Mouse (Mus musculus): ENCODE data around the gene Ttll7. TPM values are rescaled to one million over a fixed set of nuclear protein-coding genes. Genes with fewer than 3 reads are reported as not detected.

Gene Ttll7
- polyA plus RNA-seq, 1 experiment from 2014 or later, result 4.4 TPM

- Histone ChIP-seq H3K9ac (ENCODE audit: low read length) (no peak overlapping the region), H3K9me3 (ENCODE audit: control insufficient read depth, low read length) (no peaks in the 10 kb centered on the region), H3K4me1 (replicated peaks; ENCODE audit: control insufficient read depth, insufficient read depth, low read length) (no peaks in the 10 kb centered on the region), H3K36me3 (ENCODE audit: control insufficient read depth, insufficient read depth, low read length) (peaks cover 5% of the 10 kb centered on the region), H3K4me2 (ENCODE audit: low read depth, low read length) (no peak overlapping the region), H3K27me3 (ENCODE audit: control insufficient read depth, insufficient read depth, low read depth, low read length) (no peaks in the 10 kb centered on the region), H3K4me3 (ENCODE audit: low read length) (no peak overlapping the region), H3K27ac (ENCODE audit: low read length) (no peak overlapping the region)
- ATAC-seq (ENCODE audit: low read depth), result no peak
- 80% methylated on average over 3 of the region's 3 CpGs for WGBS
These were observed 47.9 kb downstream of the Ttll7 start for GRCm38 (mm10) chr3:146900094-146900493.

GRCm38 (mm10) chr3:146901729-146902128, 49.6 kb downstream of the Ttll7 start:
- Histone ChIP-seq H3K9me3 (ENCODE audit: control insufficient read depth, low read length) (no peaks in the 10 kb centered on the region), H3K36me3 (ENCODE audit: control insufficient read depth, insufficient read depth, low read length) (no peaks in the 10 kb centered on the region), H3K4me3 (ENCODE audit: low read length) (no peak overlapping the region), H3K4me1 (replicated peaks; ENCODE audit: control insufficient read depth, insufficient read depth, low read length) (no peaks in the 10 kb centered on the region), H3K9ac (ENCODE audit: low read length) (no peak overlapping the region), H3K27me3 (ENCODE audit: control insufficient read depth, insufficient read depth, low read depth, low read length) (no peaks in the 10 kb centered on the region), H3K4me2 (ENCODE audit: low read depth, low read length) (no peak overlapping the region), H3K27ac (ENCODE audit: low read length) (no peak overlapping the region)
- no peak for ATAC-seq (ENCODE audit: low read depth)
- WGBS, result 56% methylated on average over 4 of the region's 4 CpGs

- Histone ChIP-seq H3K9ac (ENCODE audit: low read length) (no peak overlapping the region), H3K27ac (ENCODE audit: low read length) (no peak overlapping the region), H3K4me1 (replicated peaks; ENCODE audit: control insufficient read depth, insufficient read depth, low read length) (no peaks in the 10 kb centered on the region), H3K27me3 (ENCODE audit: control insufficient read depth, insufficient read depth, low read depth, low read length) (no peaks in the 10 kb centered on the region), H3K9me3 (ENCODE audit: control insufficient read depth, low read length) (no peaks in the 10 kb centered on the region), H3K4me2 (ENCODE audit: low read depth, low read length) (no peak overlapping the region), H3K36me3 (ENCODE audit: control insufficient read depth, insufficient read depth, low read length) (no peaks in the 10 kb centered on the region), H3K4me3 (ENCODE audit: low read length) (no peak overlapping the region)
- no peak for ATAC-seq (ENCODE audit: low read depth)
- WGBS, result 62% methylated on average over 3 of the region's 3 CpGs
These were observed 53.4 kb downstream of the Ttll7 start for GRCm38 (mm10) chr3:146905606-146906005.

- no peak for ATAC-seq (ENCODE audit: low read depth)
- H3K36me3 ChIP-seq (ENCODE audit: control insufficient read depth, insufficient read depth, low read length), result no peaks in the 10 kb centered on the region
- no peak overlapping the region for H3K4me2 ChIP-seq (ENCODE audit: low read depth, low read length)
- WGBS, result 77% methylated on average over 5 of the region's 5 CpGs
- no peaks in the 10 kb centered on the region for H3K27me3 ChIP-seq (ENCODE audit: control insufficient read depth, insufficient read depth, low read depth, low read length)
- H3K9me3 ChIP-seq (ENCODE audit: control insufficient read depth, low read length), result no peaks in the 10 kb centered on the region
- H3K4me3 ChIP-seq (ENCODE audit: low read length), result no peak overlapping the region
- no peak overlapping the region for H3K9ac ChIP-seq (ENCODE audit: low read length)
- no peaks in the 10 kb centered on the region for H3K4me1 ChIP-seq (replicated peaks; ENCODE audit: control insufficient read depth, insufficient read depth, low read length)
- no peak overlapping the region for H3K27ac ChIP-seq (ENCODE audit: low read length)
These were observed 56.8 kb downstream of the Ttll7 start for GRCm38 (mm10) chr3:146908922-146909321.

DNA sequence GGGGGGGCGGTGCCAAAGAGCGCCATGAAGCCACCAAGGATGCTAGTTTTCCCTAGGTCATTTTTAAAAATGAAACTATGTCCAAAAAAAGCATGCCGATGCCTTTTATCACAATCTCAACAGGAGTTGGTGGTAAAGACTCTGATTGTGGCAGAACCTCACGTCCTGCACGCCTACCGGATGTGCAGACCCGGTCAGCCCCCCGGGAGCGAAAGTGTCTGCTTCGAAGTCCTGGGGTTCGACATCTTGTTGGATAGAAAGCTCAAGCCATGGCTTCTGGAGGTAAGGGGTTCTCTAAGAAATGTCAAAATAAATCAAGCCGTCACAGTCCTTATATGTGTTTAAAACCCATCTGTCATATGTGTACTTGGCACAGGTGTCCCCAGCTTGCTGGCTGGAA, 60.9 kb downstream of the Ttll7 start:
- Histone ChIP-seq H3K4me3 (ENCODE audit: low read length) (no peak overlapping the region), H3K9ac (ENCODE audit: low read length) (no peak overlapping the region), H3K4me1 (replicated peaks; ENCODE audit: control insufficient read depth, insufficient read depth, low read length) (no peaks in the 10 kb centered on the region), H3K27me3 (ENCODE audit: control insufficient read depth, insufficient read depth, low read depth, low read length) (no peaks in the 10 kb centered on the region), H3K4me2 (ENCODE audit: low read depth, low read length) (no peak overlapping the region), H3K36me3 (ENCODE audit: control insufficient read depth, insufficient read depth, low read length) (no peaks in the 10 kb centered on the region), H3K9me3 (ENCODE audit: control insufficient read depth, low read length) (no peaks in the 10 kb centered on the region), H3K27ac (ENCODE audit: low read length) (no peak overlapping the region)
- 84% methylated on average over 12 of the region's 12 CpGs for WGBS
- ATAC-seq (ENCODE audit: low read depth), result no peak

DNA sequence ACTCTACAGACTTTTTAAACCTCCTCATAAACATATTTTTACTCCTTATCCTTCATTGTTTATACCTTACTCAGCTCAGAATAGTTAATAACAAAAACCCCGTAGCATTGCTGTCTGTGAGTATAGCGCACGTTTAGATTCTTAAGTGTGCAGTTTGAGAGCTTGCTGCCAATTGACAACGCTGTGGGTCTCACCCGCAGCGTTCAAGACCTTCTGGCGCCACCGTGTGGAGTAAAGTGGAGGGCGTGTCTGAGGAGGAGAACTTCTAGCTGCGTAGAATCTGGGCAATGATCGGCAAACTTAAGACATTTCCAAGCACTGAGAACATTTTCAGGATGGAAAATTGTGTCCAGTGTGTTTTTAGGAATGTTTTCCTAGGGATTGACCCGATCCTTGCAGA, 62.6 kb downstream of the Ttll7 start:
- Histone ChIP-seq H3K27ac (ENCODE audit: low read length) (no peak overlapping the region), H3K4me1 (replicated peaks; ENCODE audit: control insufficient read depth, insufficient read depth, low read length) (no peaks in the 10 kb centered on the region), H3K9me3 (ENCODE audit: control insufficient read depth, low read length) (no peaks in the 10 kb centered on the region), H3K4me3 (ENCODE audit: low read length) (no peak overlapping the region), H3K4me2 (ENCODE audit: low read depth, low read length) (no peak overlapping the region), H3K27me3 (ENCODE audit: control insufficient read depth, insufficient read depth, low read depth, low read length) (no peaks in the 10 kb centered on the region), H3K9ac (ENCODE audit: low read length) (no peak overlapping the region), H3K36me3 (ENCODE audit: control insufficient read depth, insufficient read depth, low read length) (no peaks in the 10 kb centered on the region)
- ATAC-seq (ENCODE audit: low read depth), result peak; percentile 83
- 3% methylated on average over 12 of the region's 12 CpGs for WGBS

DNA sequence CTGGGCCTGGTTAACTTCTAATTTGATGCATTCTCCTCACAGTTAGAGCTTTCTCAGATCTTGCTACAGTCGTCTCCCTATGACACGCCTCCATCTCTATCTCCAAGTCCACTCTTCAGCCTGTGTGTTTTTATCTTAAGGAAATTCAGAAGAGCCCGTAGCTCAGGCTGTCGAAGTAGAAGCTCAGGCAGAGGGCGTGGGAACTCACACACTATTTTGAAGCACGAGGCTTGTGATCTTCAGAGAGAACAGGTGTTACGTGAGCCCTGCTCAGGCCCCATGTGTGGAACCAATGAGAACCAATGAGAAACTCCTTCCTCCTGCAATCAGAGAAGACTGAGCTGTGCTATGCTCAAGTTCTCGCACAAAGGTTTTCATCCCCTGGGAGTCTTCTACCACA, 65.7 kb downstream of the Ttll7 start:
- Histone ChIP-seq H3K9me3 (ENCODE audit: control insufficient read depth, low read length) (no peaks in the 10 kb centered on the region), H3K36me3 (ENCODE audit: control insufficient read depth, insufficient read depth, low read length) (no peaks in the 10 kb centered on the region), H3K27ac (ENCODE audit: low read length) (no peak overlapping the region), H3K4me3 (ENCODE audit: low read length) (no peak overlapping the region), H3K4me1 (replicated peaks; ENCODE audit: control insufficient read depth, insufficient read depth, low read length) (no peaks in the 10 kb centered on the region), H3K27me3 (ENCODE audit: control insufficient read depth, insufficient read depth, low read depth, low read length) (no peaks in the 10 kb centered on the region), H3K9ac (ENCODE audit: low read length) (peak overlapping the region; percentile 20; the same call in 1 of the 2 replicates), H3K4me2 (ENCODE audit: low read depth, low read length) (no peak overlapping the region)
- 47% methylated on average over 8 of the region's 8 CpGs for WGBS
- ATAC-seq (ENCODE audit: low read depth), result no peak

GRCm38 (mm10) chr3:146918323-146918722, 66.2 kb downstream of the Ttll7 start:
- no peaks in the 10 kb centered on the region for H3K27me3 ChIP-seq (ENCODE audit: control insufficient read depth, insufficient read depth, low read depth, low read length)
- H3K27ac ChIP-seq (ENCODE audit: low read length), result no peak overlapping the region
- H3K4me1 ChIP-seq (replicated peaks; ENCODE audit: control insufficient read depth, insufficient read depth, low read length), result no peaks in the 10 kb centered on the region
- no peak overlapping the region for H3K9ac ChIP-seq (ENCODE audit: low read length)
- H3K9me3 ChIP-seq (ENCODE audit: control insufficient read depth, low read length), result no peaks in the 10 kb centered on the region
- WGBS, result 63% methylated on average over 11 of the region's 11 CpGs
- no peak overlapping the region for H3K4me3 ChIP-seq (ENCODE audit: low read length)
- no peak for ATAC-seq (ENCODE audit: low read depth)
- H3K36me3 ChIP-seq (ENCODE audit: control insufficient read depth, insufficient read depth, low read length), result no peaks in the 10 kb centered on the region
- H3K4me2 ChIP-seq (ENCODE audit: low read depth, low read length), result no peak overlapping the region

- H3K36me3 ChIP-seq (ENCODE audit: control insufficient read depth, insufficient read depth, low read length), result no peaks in the 10 kb centered on the region
- H3K27me3 ChIP-seq (ENCODE audit: control insufficient read depth, insufficient read depth, low read depth, low read length), result no peaks in the 10 kb centered on the region
- no peaks in the 10 kb centered on the region for H3K4me1 ChIP-seq (replicated peaks; ENCODE audit: control insufficient read depth, insufficient read depth, low read length)
- no peak for ATAC-seq (ENCODE audit: low read depth)
- H3K4me3 ChIP-seq (ENCODE audit: low read length), result no peak overlapping the region
- no peaks in the 10 kb centered on the region for H3K9me3 ChIP-seq (ENCODE audit: control insufficient read depth, low read length)
- no peak overlapping the region for H3K4me2 ChIP-seq (ENCODE audit: low read depth, low read length)
- H3K9ac ChIP-seq (ENCODE audit: low read length), result no peak overlapping the region
- no peak overlapping the region for H3K27ac ChIP-seq (ENCODE audit: low read length)
- WGBS, result 61% methylated on average over 6 of the region's 6 CpGs
These were observed 75.3 kb downstream of the Ttll7 start for GRCm38 (mm10) chr3:146927311-146928015.

DNA sequence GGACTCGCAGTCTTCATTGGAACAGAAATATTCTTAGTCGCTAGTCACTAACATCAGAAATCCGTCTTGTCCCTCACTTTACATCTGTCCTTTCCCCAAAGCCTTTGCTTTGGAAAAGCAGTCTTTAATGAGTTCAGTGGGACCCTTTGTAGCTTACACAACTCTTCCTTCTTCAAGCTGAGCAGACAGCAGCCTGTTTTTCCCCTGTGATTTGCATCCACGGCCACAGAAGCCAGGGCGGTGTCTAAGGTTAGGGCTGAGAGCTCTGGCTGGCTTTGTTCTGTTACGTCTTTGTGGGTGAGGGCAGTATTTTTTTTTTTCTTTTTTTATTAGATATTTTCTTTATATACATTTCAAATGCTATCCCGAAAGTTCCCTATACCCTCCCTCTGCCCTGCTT, 76.0 kb downstream of the Ttll7 start:
- no peak overlapping the region for H3K4me3 ChIP-seq (ENCODE audit: low read length)
- no peak overlapping the region for H3K4me2 ChIP-seq (ENCODE audit: low read depth, low read length)
- H3K27me3 ChIP-seq (ENCODE audit: control insufficient read depth, insufficient read depth, low read depth, low read length), result no peaks in the 10 kb centered on the region
- no peak overlapping the region for H3K27ac ChIP-seq (ENCODE audit: low read length)
- WGBS, result 88% methylated on average over 7 of the region's 7 CpGs
- ATAC-seq (ENCODE audit: low read depth), result no peak
- H3K4me1 ChIP-seq (replicated peaks; ENCODE audit: control insufficient read depth, insufficient read depth, low read length), result no peaks in the 10 kb centered on the region
- no peaks in the 10 kb centered on the region for H3K36me3 ChIP-seq (ENCODE audit: control insufficient read depth, insufficient read depth, low read length)
- H3K9me3 ChIP-seq (ENCODE audit: control insufficient read depth, low read length), result no peaks in the 10 kb centered on the region
- no peak overlapping the region for H3K9ac ChIP-seq (ENCODE audit: low read length)

All from lung, embryonic 16.5 days (tissue).